Mouse (Mus musculus) spleen, adult 2 months (tissue): ENCODE data around the gene Gm5624. TPM values are rescaled to one million over a fixed set of nuclear protein-coding genes. Genes with fewer than 3 reads are reported as not detected.
"Not testable (repeated sequence)": the region's sequence is repeated elsewhere in the genome, so short reads cannot be mapped to it uniquely, and the experiment has no call there.

Experiments
- DNase-seq, 2 experiments: peaks; one replicate each; pipeline versions ENCODE4 v3.0.0 to v3.0.0-alpha.2; 2012 to 2021; ENCODE audit warnings: low spot score in 2 of 2, low read depth in 1 of 2
- H3K27ac ChIP-seq: fragments of 200-500 bp; 2 replicates; pipeline ENCODE4 v1.5.1; 2012; ENCODE audit warnings: low read length, inconsistent platforms; ENCODE audit not compliant: insufficient read depth
- H3K27me3 ChIP-seq: fragments of 200-500 bp; 2 replicates; pipeline ENCODE4 v1.6.1; 2012; ENCODE audit warnings: mild to moderate bottlenecking, moderate library complexity, low read length, inconsistent platforms; ENCODE audit not compliant: control insufficient read depth, insufficient read depth
- H3K36me3 ChIP-seq: fragments of 200-500 bp; 2 replicates; pipeline ENCODE4 v1.6.1; 2012; ENCODE audit warnings: mild to moderate bottlenecking, low read length, inconsistent platforms; ENCODE audit not compliant: control insufficient read depth, insufficient read depth
- H3K4me1 ChIP-seq: fragments of 200-500 bp; 2 replicates; pipeline ENCODE4 v1.6.1; 2011; ENCODE audit warnings: inconsistent platforms; ENCODE audit not compliant: control insufficient read depth, insufficient read depth, insufficient read length
- H3K4me3 ChIP-seq: fragments of 200-500 bp; 2 replicates; pipeline ENCODE4 v1.5.1; 2011; ENCODE audit warnings: mild to moderate bottlenecking, inconsistent platforms; ENCODE audit not compliant: insufficient read depth, insufficient read length; ENCODE audit errors: extremely low read depth
- WGBS: fragments of 180-500 bp; shearing (Covaris S2); methylation state at CpG from one replicate; pipeline ENCODE4 v1.1.7; 2018; 5-methylcytosine and 5-hydroxymethylcytosine counted together
- polyA plus RNA-seq: library from polyadenylated mRNA; depleted of rRNA; stranded (reverse); fragments of >200 nt; gene quantifications from 2 replicates; pipeline ENCODE4 v1.2.3, GENCODE M21; 2012; rRNA removed

Gm5624 gene
- polyA plus RNA-seq: not detected in 2 replicates

DNA sequence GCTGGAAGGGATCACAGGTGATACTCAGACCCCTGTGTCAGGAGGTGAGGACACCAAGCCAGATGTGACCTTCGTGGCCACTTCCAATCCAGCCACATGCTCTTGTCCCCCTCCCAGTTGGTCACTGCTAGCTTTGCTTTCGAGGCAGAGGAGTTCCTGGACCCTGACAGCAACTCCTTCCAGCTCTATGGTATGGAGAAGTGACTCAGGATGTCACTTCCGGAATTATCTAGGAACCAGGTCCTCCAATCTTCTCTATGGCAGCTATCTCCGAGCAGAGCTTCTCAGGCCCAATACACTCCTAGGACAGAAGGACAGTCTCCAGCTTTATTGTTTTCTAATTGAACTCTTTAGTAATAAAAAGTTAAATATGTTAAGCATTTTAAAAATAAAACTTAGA, at the start of gene Gm5624:
TSS of gene Gm5624 (minus strand) at position 202 of the 400 bp plus-strand sequence.
- H3K36me3 ChIP-seq, H3K27ac ChIP-seq, H3K4me3 ChIP-seq, DNase-seq, H3K4me1 ChIP-seq, H3K27me3 ChIP-seq: not testable (repeated sequence)
- 72% methylated on average over 4 of the region's 4 CpGs for WGBS

DNA sequence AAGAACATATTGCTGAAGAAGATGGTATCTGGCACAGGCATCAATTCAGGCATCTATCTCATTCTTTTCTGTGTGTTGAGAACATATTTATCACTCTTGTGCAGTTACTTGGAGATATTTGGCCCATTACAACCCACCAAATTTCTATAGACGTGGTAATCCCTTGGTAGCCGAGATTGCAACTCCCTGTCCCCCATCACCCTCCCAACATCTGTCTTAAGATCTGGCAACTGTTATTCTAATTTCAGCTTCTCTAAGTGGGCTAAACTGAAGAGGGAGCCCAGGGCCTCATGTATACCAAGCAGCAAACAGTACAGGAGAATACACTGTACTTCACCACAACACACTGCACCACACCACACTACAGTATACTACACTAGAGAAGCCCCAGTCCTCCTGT, 36.0 kb downstream of the Gm5624 start:
- not testable (repeated sequence) for H3K27ac ChIP-seq, H3K4me3 ChIP-seq, H3K4me1 ChIP-seq, H3K27me3 ChIP-seq, H3K36me3 ChIP-seq, DNase-seq
- WGBS: 76% methylated on average over 2 of the region's 2 CpGs

DNA sequence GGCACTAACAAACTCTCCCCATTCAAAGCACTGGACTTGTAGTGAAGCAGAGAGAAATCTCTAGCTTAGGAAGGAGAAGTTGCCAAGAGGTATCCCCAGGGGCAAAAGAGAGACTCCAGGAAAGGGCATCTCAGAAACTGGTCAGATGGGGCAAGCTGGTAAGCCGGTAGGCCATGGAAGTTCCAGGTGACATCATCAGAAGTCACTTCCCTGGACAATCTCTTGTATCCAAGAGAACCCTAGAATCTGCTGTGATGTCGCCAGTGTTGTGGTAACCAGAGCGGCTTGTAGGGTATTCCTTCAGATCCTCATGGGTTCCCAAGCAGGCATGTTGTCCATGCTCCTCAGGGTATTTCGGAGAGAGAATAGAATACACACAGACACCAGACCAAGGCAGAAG, 44.9 kb downstream of the Gm5624 start, which contains the start of gene Gm8247:
TSS of gene Gm8247 (plus strand) at position 301 of the 400 bp plus-strand sequence.
- not testable (repeated sequence) for H3K36me3 ChIP-seq, H3K4me3 ChIP-seq, H3K27ac ChIP-seq, DNase-seq, H3K27me3 ChIP-seq, H3K4me1 ChIP-seq
- WGBS: 90% methylated on average over 4 of the region's 4 CpGs

DNA sequence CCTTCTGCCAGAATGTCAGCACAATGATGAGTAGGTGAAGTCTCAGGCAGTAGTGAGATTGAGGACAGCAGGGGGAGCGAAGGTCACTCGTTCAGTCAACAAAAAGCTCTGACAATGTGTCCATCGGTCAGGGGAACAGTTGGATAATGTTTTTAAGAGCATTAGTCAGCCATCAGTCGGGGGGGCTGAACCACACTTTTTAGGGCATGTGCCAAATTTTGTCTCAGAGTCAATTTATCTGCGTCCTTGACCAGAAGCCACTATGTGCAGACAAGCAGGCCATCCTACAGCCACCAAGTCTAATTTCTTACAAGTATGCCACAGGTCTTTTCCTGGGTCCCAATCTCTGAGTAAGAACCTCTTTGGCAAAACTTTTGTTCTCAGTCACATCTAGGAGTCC, 79.8 kb downstream of the Gm5624 start:
- not testable (repeated sequence) for H3K4me1 ChIP-seq, H3K27ac ChIP-seq, DNase-seq, H3K4me3 ChIP-seq, H3K27me3 ChIP-seq, H3K36me3 ChIP-seq
- WGBS: 83% methylated on average over 5 of the region's 5 CpGs

DNA sequence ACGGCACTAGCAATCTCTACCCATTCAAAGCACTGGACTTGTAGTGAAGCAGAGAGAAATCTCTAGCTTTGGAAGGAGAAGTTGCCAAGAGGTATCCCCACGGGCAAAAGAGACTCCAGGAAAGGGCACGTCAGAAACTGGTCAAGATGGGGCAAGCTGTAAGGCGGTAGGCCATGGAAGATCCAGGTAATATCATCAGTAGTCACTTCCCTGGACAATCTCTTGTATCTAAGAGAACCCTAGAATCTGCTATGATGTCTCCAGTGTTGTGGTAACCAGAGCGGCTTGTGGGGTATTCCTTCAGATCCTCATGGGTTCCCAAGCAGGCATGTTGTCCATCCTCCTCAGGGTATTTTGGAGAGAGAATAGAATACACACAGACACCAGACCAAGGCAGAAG, 109.8 kb downstream of the Gm5624 start, which contains the start of gene Gm17093:
TSS of gene Gm17093 (plus strand) at position 301 of the 400 bp plus-strand sequence.
- not testable (repeated sequence) for H3K4me1 ChIP-seq, DNase-seq, H3K4me3 ChIP-seq, H3K27me3 ChIP-seq, H3K36me3 ChIP-seq, H3K27ac ChIP-seq
- 85% methylated on average over 5 of the region's 5 CpGs for WGBS

Other genes starting within 250 kb of the Gm5624 start
- not detected in 2 replicates for gene Gm3371, start 217.2 kb downstream of the Gm5624 start, polyA plus RNA-seq
- not detected in 2 replicates for gene Gm8232, start 194.3 kb downstream of the Gm5624 start, polyA plus RNA-seq
- gene BC061237, start 135.5 kb downstream of the Gm5624 start, polyA plus RNA-seq: not detected in 2 replicates
- not detected in 2 replicates for gene Gm17093, start 109.7 kb downstream of the Gm5624 start, polyA plus RNA-seq
- gene Gm8247, start 44.8 kb downstream of the Gm5624 start, polyA plus RNA-seq: not detected in 2 replicates
- gene Gm8257, start 78.5 kb upstream of the Gm5624 start, polyA plus RNA-seq: not detected in 2 replicates
- gene Gm8267, start 122.4 kb upstream of the Gm5624 start, polyA plus RNA-seq: not detected in 2 replicates
- gene Ptgdr, start 231.4 kb upstream of the Gm5624 start, polyA plus RNA-seq: 0.04 and 0.06 TPM in 2 replicates